Mouse (Mus musculus) hindbrain, embryonic 11.5 days (tissue): ENCODE results near the gene Dscaml1. TPM values are rescaled to one million over a fixed set of nuclear protein-coding genes. Genes with fewer than 3 reads are reported as not detected.

Source experiments
- ATAC-seq: fragments of 200-750 bp; cut with Nextera tagmentation; 2 replicates; pipeline ENCODE4 v1.8.0; 2017; ENCODE audit warnings: mild to moderate bottlenecking, moderate TSS enrichment, moderate library complexity; ENCODE audit not compliant: low FRiP score
- DNase-seq: peaks from one replicate; pipeline ENCODE4 v3.0.0-alpha.2; 2015; ENCODE audit warnings: low spot score
- H3K27ac ChIP-seq: fragments of 300-500 bp; sonication (generic); 2 replicates; pipeline ENCODE4 v1.5.1; 2014; ENCODE audit warnings: mild to moderate bottlenecking, low read depth, low read length
- H3K27me3 ChIP-seq: fragments of 300-500 bp; sonication (generic); 2 replicates; pipeline ENCODE4 v1.6.1; 2014; ENCODE audit warnings: mild to moderate bottlenecking, low read length, moderate library complexity, mixed read lengths; ENCODE audit not compliant: control insufficient read depth, insufficient read depth
- H3K36me3 ChIP-seq: fragments of 300-500 bp; sonication (generic); 2 replicates; pipeline ENCODE4 v1.6.1; 2014; ENCODE audit warnings: mild to moderate bottlenecking, low read length, moderate library complexity, mixed read lengths; ENCODE audit not compliant: control insufficient read depth, insufficient read depth
- H3K4me1 ChIP-seq: fragments of 300-500 bp; sonication (generic); replicated peaks from 2 replicates; pipeline ENCODE4 v1.6.1; 2014; ENCODE audit warnings: low read length, mixed read lengths; ENCODE audit not compliant: control insufficient read depth, insufficient read depth
- H3K4me2 ChIP-seq: fragments of 300-500 bp; sonication (generic); replicated peaks from 2 replicates; pipeline ENCODE4 v1.6.1; 2014; ENCODE audit warnings: mild to moderate bottlenecking, low read depth, low read length
- H3K4me3 ChIP-seq: fragments of 300-500 bp; sonication (generic); 2 replicates; pipeline ENCODE4 v1.5.1; 2014; ENCODE audit warnings: low read depth, low read length
- H3K9ac ChIP-seq: fragments of 300-500 bp; sonication (generic); 2 replicates; pipeline ENCODE4 v1.6.1; 2014; ENCODE audit warnings: low read depth, low read length
- H3K9me3 ChIP-seq: fragments of 300-500 bp; sonication (generic); 2 replicates; pipeline ENCODE4 v1.6.1; 2016; ENCODE audit warnings: low read length; ENCODE audit not compliant: control insufficient read depth
- WGBS: fragments of 180-500 bp; shearing (Covaris S2); extraction: QIAGEN DNeasy Blood & Tissue Kit; methylation state at CpG from one replicate; pipeline ENCODE4 v1.1.7; 2014; 5-methylcytosine and 5-hydroxymethylcytosine counted together
- polyA plus RNA-seq: library from polyadenylated mRNA; unstranded; fragments of >200 nt; fragmentation: Nextera tagmentation; extraction: Ambion mirVana; gene quantifications from 2 replicates; pipeline ENCODE4 v1.2.1, GENCODE M21; 2014

Dscaml1 gene
- polyA plus RNA-seq, 1 experiment from 2014 or later: 0.80 TPM

- ATAC-seq (peak; percentile 43; the same call in 1 of the 2 replicates), DNase-seq (peak; percentile 43)
- H3K4me3 ChIP-seq: no peak overlapping the region
- H3K4me1 ChIP-seq: 0 out of 2 replicates have a peak, but pooled peaks cover 3% of the 10 kb centered on the region
- H3K27me3 ChIP-seq: no peaks in the 10 kb centered on the region
- WGBS: 14% methylated on average over 14 of the region's 14 CpGs
- H3K4me2 ChIP-seq: no peak overlapping the region
- H3K9ac ChIP-seq: no peak overlapping the region
- no peaks in the 10 kb centered on the region for H3K36me3 ChIP-seq
- H3K27ac ChIP-seq: no peak overlapping the region
- no peaks in the 10 kb centered on the region for H3K9me3 ChIP-seq
These were observed 75.7 kb downstream of the Dscaml1 start for GRCm38 (mm10) chr9:45501963-45502641.

DNA sequence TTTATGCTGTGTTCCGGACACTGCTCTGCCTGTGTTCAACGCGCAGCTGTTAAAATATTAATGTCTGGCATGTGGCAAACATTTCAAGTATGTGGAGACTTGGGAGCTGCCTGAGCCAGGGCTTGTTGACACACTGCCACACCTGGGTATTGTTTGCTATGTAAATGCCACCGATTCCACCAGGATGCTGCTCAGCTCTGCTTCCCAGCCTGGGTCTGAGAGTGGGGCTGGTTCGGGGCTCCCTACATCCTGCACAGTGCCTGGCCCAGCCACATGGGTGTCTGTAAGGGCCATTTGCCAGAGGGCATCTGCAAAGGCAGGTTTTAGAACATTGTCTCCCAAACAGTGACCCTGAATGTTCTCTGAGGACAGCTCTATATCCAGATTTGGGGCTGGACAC is 78.5 kb downstream of the Dscaml1 start:
- Histone ChIP-seq H3K9me3 (no peaks in the 10 kb centered on the region), H3K36me3 (no peaks in the 10 kb centered on the region), H3K27me3 (no peaks in the 10 kb centered on the region; the same call in 1 of the 2 replicates), H3K9ac (no peak overlapping the region), H3K4me1 (peaks cover 3% of the 10 kb centered on the region; the same call in 1 of the 2 replicates), H3K27ac (no peak overlapping the region), H3K4me2 (no peak overlapping the region), H3K4me3 (no peak overlapping the region)
- DNase-seq (no peak), ATAC-seq (no peak)
- 51% methylated on average over 5 of the region's 5 CpGs for WGBS

GRCm38 (mm10) chr9:45505487-45505939 is 79.1 kb downstream of the Dscaml1 start:
- Histone ChIP-seq H3K36me3 (no peaks in the 10 kb centered on the region), H3K27ac (no peak overlapping the region), H3K4me1 (peaks cover 3% of the 10 kb centered on the region; the same call in 1 of the 2 replicates), H3K9me3 (no peaks in the 10 kb centered on the region), H3K9ac (no peak overlapping the region), H3K4me2 (no peak overlapping the region), H3K27me3 (no peaks in the 10 kb centered on the region; the same call in 1 of the 2 replicates), H3K4me3 (no peak overlapping the region)
- peak; percentile 64 for ATAC-seq
- DNase-seq: no peak
- WGBS: 70% methylated on average over 4 of the region's 4 CpGs

GRCm38 (mm10) chr9:45507482-45507881 is 81.1 kb downstream of the Dscaml1 start:
- Histone ChIP-seq H3K9ac (no peak overlapping the region), H3K27me3 (no peaks in the 10 kb centered on the region; the same call in 1 of the 2 replicates), H3K4me2 (no peak overlapping the region), H3K9me3 (no peaks in the 10 kb centered on the region), H3K4me1 (peaks cover under 1% of the 10 kb centered on the region; the same call in 1 of the 2 replicates), H3K36me3 (no peaks in the 10 kb centered on the region), H3K27ac (0 out of 2 replicates have a peak overlapping the region, but pooled peaks have one; percentile 4), H3K4me3 (no peak overlapping the region)
- no peak for ATAC-seq
- DNase-seq: no peak
- WGBS: 59% methylated on average over 9 of the region's 9 CpGs

DNA sequence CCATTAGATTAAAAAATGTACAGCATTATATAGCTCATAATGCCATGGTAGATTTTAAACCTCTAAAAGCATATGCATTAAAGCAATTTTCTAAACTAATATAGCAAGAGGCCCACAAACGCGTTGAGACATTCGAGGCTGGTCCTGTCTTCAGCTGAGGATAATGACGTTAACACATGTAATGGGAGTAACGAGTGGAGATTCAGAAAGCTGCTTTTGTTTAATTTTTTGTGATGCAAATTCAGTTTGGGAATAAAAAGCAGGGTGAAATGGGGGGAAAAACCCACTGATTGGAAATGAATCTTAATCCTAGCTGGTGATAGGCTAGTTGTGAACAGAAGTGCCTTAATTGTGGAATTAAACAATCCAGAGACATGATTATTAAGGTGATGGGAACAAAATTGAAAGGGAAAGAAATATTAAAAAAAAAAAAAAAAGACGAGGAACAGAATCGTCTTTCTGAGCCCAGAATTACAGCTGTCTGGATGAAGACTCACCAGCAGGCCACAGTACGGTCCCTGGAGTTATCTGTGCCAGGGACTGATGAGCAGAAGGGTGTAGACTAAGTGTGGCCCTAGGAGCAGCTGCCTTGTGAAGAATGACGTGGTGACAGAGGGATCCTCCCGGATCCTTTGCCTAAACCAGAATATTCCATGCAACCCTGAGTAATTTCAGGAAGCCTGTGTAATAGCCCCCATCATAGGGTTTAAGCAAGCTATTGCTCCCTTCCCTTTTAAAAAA is 84.5 kb downstream of the Dscaml1 start:
- H3K36me3 ChIP-seq: no peaks in the 10 kb centered on the region
- no peak overlapping the region for H3K9ac ChIP-seq
- ATAC-seq: no peak
- H3K27me3 ChIP-seq: no peaks in the 10 kb centered on the region; the same call in 1 of the 2 replicates
- H3K9me3 ChIP-seq: no peaks in the 10 kb centered on the region
- H3K4me3 ChIP-seq: no peak overlapping the region
- H3K27ac ChIP-seq: no peak overlapping the region
- 64% methylated on average over 10 of the region's 10 CpGs for WGBS
- DNase-seq: no peak
- H3K4me1 ChIP-seq: no peaks in the 10 kb centered on the region; the same call in 1 of the 2 replicates
- H3K4me2 ChIP-seq: no peak overlapping the region

DNA sequence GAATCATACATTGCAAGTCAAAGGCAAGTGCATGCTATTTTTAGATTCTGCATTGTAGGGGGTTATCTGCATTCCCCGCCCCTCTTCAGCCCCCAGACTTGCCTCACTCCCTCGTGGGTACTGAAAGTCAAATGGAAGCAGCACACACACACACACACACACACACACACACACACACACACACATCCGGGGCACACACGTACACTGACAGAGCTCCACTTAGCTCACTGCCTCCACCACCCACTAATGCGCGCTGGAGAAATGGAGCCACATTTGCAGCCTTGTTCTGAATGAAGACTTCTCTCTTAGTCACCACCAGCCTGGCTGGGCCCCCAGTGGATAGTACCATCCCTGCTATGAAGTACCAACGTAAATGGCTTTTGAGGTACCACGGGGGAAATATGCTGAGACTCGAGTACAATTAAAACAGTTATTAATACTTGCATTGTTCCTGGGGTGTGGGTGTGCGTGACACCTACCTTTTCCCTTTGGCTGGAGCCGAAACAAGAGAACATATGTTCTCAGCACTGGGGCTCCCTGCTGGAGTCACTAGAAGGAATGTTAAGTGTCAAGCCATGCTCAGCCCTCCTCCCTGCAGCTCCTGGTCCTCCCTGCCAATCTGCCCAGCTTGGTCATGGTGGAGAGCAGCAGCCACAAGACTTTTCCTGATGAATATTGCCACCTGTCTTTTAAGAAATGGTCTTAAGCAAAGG is 91.7 kb downstream of the Dscaml1 start:
- no peaks in the 10 kb centered on the region for H3K9me3 ChIP-seq
- no peak overlapping the region for H3K4me3 ChIP-seq
- no peaks in the 10 kb centered on the region for H3K36me3 ChIP-seq
- no peak for DNase-seq
- ATAC-seq: no peak
- WGBS: 85% methylated on average over 11 of the region's 11 CpGs
- H3K9ac ChIP-seq: no peak overlapping the region
- no peak overlapping the region for H3K27ac ChIP-seq
- H3K4me2 ChIP-seq: no peak overlapping the region
- no peaks in the 10 kb centered on the region for H3K27me3 ChIP-seq
- no peaks in the 10 kb centered on the region for H3K4me1 ChIP-seq

DNA sequence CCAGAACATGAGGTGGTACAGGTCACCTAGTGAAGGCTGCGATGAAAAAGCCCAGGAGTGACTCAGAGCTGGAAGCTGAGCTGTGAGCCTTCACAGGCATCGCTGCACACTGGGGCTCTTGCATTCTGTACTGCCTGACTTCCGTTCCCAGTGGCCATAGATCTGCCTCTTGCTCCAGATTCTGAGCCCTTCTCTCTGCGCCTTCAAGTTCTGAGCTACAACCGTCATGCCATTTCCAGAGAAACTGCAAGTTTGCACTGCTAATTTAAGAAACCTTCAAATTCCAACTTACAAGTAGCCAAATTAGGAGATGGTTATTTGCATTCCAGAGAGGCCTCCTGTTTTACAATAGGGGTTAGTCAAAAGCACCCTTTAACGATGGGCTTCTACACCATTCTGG is 93.4 kb downstream of the Dscaml1 start:
- H3K27ac ChIP-seq: no peak overlapping the region
- H3K4me1 ChIP-seq: no peaks in the 10 kb centered on the region
- no peaks in the 10 kb centered on the region for H3K9me3 ChIP-seq
- no peaks in the 10 kb centered on the region for H3K36me3 ChIP-seq
- H3K4me3 ChIP-seq: no peak overlapping the region
- WGBS: 84% methylated on average over 6 of the region's 6 CpGs
- no peak for DNase-seq
- no peak overlapping the region for H3K9ac ChIP-seq
- no peak overlapping the region for H3K4me2 ChIP-seq
- H3K27me3 ChIP-seq: no peaks in the 10 kb centered on the region
- ATAC-seq: no peak

DNA sequence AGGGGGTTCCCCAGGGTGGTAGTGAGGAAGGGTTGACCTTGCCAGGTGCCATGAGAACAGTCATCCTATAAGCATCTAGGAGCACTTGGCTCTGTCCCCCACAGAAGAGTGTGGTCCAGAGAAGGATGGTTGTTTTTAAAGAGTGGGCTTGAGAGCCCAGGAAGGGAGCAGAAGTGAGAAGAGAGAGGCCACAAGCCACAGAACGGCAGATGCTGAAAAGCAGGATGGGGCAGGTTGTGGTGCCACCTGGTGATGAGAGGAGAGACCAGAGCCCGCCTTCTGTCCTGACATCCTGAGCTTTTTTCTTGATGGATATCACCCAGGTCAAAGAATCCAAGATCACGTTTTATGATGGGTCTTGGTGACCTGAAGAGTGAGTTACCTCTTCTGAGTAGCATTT is 96.4 kb downstream of the Dscaml1 start:
- 76% methylated on average over 3 of the region's 3 CpGs for WGBS
- ATAC-seq: no peak

More for the DNA sequence above, 96.4 kb downstream of the Dscaml1 start:
- H3K9ac ChIP-seq: no peak overlapping the region
- H3K36me3 ChIP-seq: no peaks in the 10 kb centered on the region
- no peak overlapping the region for H3K27ac ChIP-seq
- no peak overlapping the region for H3K4me3 ChIP-seq
- H3K4me2 ChIP-seq: no peak overlapping the region
- H3K27me3 ChIP-seq: no peaks in the 10 kb centered on the region
- no peak for DNase-seq
- H3K9me3 ChIP-seq: no peaks in the 10 kb centered on the region
- H3K4me1 ChIP-seq: no peaks in the 10 kb centered on the region
